Mouse (Mus musculus) heart, adult 18-20 months (tissue): Measurements from ENCODE around the gene Ncoa3. TPM values are rescaled to one million over a fixed set of nuclear protein-coding genes. Genes with fewer than 3 reads are reported as not detected.

Experiments
- DNase-seq, 2 experiments: peaks; one replicate each; pipeline ENCODE4 v3.0.0; 2021 to 2022; ENCODE audit warnings: mixed read lengths in 1 of 2
- total RNA-seq, 2 experiments: library from RNA; stranded (reverse); gene quantifications; 2 replicates each; pipeline ENCODE4 v1.2.3; 2021

Gene Ncoa3
- total RNA-seq, 2 experiments from 2014 or later, result 29.2 to 30.2 TPM

DNA sequence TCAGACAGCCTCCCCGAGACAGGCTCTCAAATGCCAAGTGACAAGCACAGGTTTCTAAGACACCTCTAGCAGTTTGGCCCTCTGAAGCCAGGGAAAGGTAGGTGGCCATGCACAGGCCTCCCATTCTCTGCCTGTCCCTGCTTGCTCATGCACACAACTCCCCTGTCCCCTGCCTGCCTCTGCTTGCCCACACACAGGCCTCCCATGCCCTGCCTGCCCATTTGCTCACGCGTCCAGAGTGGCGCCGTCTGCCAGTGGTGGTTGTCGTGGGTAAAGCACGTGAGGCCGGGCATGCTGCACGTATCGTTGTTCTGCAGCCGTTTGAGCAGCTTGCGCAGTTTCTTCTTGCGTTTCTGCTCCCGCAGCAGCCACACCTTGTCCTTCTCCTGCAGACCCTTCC, 86.8 kb downstream of the Ncoa3 start:
- DNase-seq, result no peak

- peak; percentile 81 to 84 for DNase-seq
Measured at GRCm38 (mm10) chr2:166079961-166080885, 87.8 kb downstream of the Ncoa3 start.

DNA sequence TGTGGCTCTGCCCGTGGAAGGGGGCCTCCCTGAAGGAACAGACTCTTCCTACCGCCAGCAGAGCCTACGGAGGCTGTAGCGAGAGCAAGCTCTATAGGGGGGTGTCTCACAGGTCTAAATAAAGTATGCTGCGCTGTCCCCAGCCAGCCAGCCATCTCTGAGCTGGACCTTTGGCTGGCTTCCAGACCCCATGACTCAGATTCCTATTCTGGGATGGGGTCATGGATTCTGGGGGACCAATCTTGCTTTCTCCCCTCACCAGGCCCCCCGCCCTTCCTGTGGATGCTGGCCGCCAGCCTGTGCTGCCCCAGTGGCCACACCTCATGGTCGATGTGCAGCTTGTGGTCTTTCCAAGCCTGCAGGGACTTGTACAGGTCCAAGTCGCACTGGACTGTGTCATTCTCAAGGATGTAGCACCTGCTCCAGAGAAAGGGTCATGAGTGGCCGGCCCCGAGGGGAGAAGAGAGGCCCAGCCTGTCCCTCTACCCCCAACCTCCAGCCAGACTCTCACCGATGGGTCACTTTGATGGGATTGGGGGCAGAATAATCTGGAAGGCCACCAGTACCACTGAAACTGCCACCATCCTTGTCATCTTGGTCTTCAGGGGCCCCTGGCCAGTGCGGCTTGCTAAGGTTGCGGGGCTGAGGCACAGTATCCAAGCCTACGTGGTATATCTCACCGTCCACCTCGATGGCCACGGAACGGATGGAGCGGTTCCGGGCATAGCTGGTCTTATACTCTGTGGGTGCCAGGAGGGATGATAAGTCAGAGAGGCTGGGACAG, 88.7 kb downstream of the Ncoa3 start:
- peak; percentile 91 to 93 for DNase-seq

DNA sequence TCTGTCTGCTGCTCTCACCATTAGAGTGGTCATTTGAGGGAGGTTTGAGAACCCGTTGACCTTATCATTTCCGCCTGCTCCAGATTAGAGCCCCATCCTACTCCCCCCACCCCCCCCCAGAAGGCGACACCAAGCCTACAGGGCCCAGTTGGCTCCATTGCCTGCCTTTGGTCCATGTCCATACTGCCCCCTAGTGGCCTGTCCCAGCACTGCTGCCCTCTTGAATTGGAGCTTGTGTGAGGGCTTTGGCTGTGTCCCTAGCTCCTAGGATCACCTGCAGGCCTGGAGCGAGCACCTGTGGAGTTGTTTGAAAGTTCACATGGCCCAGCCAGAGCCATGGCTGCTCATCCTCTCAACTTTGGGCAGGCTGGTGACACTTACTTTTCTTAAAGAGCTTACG, 89.8 kb downstream of the Ncoa3 start:
- peak; percentile 71 to 91 for DNase-seq

GRCm38 (mm10) chr2:166082661-166083060, 90.2 kb downstream of the Ncoa3 start:
- DNase-seq, result no peak

- DNase-seq, result no peak
Measured at GRCm38 (mm10) chr2:166083542-166084031, 91.2 kb downstream of the Ncoa3 start.

DNA sequence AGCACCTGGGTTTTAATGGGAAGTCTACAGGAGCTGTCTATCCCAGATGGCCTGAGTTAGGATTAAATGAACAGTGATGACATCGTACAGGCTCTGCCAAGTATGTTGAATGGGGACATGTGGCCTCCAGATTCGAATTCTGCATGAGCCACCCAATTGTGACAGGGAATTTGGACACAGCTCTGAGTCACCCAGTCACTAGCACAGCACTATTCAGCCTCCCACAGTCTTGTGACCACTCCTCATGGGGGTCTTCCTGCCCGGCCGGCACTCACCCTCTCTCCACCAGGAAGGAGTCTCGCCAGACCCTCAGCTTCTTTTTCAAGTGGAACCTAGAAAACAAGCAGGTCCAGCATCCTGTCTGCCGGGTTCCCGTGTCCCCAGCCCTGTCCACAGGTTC, 91.7 kb downstream of the Ncoa3 start:
- DNase-seq, result no peak

DNA sequence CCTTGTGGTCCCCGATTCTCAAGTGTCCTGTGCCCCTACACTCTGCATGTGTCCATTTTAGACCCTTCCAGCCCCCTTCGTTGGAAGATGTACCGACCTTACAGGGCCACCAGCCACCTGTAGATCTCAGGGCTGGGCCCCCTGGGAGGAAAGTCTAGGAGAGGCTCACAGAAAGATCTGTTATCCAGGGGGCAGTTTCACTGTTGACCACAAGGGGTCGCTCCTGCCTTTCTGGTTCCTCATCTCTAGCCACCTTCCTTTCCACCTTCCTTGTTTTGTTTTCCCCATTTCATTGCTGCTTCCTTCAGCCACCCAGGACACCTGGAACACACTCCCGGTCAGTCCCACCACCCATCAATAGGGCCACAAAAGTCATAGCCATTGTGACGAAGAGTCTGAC, 92.5 kb downstream of the Ncoa3 start:
- peak; percentile 56 to 83 for DNase-seq

- DNase-seq, result no peak
Measured at GRCm38 (mm10) chr2:166085780-166086179, 93.3 kb downstream of the Ncoa3 start.

DNA sequence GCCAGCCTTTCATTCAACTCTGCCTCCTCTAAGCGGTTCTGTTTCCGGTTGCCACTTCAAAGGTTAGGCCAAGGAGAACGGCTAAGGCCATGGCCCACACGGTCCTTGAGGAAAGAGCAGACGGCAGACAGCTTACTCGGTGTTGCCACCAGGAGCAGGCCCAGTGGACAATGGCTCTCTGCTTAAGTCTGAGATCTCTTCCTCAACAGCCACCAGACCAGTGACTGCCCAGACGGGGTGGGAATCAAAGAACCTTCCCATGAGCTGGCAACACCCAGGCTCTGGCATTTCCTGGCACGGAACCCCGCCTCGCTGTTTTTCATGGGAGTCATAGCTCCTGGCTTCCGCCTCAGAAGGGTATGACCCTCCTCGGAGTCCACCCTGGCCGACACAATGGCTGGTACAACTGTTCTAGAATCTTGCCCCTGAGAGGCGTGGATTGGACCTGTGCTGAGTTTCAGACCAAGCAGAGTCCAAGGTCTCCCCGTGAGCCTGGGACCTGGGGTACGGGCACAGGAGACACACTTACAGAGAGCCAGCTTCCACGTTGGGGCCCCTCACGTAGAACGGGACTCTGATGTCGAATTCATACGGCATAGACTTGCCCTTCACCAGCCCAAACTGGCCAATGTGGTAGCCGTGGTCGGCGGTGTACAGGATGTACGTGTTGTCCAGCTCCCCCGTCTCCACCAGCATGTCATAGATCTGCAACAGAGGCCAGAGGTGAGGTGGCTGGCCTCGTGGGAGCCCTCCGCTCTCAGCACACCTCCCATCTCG, 94.2 kb downstream of the Ncoa3 start:
- no peak for DNase-seq

GRCm38 (mm10) chr2:166088991-166089390, 96.6 kb downstream of the Ncoa3 start:
- DNase-seq, result no peak

DNA sequence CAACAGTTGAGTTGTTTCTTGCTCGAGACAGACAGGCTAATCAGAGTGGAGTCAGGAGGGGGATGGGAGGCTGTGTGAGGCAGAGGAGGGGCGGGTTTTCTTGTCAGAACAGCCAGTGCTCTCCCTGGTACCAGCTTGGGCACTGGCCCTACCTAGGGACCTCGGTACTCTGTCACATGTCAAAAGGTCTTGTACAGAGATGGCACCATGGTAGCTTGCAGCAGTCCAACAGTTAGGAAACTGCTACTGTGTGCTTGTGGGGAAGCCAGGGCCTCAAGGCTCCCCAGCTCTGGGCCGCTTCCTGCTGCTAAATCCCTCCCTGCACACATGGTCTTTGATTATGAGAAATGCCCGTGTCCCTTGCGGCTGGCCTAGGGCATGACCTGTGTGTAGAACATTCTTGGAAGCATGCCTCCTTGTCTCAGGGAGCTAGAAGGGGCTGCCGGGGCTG, 97.7 kb downstream of the Ncoa3 start:
- DNase-seq, result no peak

DNA sequence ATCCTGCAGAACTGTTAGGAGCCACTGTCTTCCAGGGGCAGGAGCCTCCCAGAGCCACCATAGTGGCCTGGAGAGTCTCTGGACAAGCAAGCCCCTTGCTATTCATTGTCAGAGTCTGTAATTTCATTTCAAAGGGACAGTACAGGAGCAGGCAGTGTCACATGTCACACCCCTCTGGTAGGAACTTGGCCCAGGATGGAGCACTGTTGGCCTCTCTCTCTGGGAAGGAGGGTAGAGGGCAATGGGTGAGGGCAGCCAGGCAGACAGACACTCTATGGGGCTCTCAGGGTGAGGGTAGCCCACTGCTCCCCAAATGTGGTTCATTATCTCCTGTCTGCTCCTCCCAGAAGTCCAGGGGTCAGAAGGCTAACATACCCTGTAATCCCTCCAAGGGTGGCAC, 99.2 kb downstream of the Ncoa3 start:
- no peak for DNase-seq

DNA sequence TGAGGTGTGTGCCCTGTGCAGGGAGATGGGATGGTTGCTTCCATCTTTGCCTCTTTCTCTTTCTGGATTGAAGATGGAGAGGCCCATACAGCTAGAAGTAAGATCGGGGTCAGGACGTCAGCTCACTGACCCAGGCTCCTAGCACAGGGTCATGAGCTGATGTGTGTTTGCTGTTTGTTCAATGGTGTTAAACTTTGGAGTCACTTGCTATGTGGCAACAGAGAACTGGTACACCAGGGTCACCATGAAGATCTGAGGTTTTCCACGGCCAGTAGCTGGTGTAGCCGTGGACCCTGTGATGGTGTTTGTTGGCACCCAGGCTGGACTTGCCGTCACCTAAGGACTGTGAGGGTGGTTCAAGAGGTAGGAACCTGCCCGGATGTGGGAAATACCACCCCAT, 100.0 kb downstream of the Ncoa3 start:
- DNase-seq, result no peak

DNA sequence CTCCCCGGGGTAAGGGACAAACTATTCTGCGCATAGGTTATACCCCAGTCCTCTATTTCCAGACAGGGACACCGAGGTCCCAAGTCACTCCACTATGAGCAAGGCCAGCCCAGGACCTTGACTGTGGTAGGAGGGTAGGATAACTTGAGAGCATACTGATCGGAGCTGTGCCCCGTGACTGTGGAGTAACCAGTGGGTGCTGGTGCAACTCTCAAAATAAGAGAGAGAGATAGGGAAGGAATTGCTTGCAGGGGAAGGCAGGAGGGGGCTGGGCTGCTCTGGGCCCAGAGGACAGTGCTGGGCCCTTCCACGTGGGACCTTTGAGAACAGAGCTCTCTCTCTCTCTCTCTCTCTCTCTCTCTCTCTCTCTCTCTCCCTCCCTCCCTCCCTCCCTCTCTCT, 103.9 kb downstream of the Ncoa3 start:
- no peak for DNase-seq

GRCm38 (mm10) chr2:166096834-166097233, 104.4 kb downstream of the Ncoa3 start:
- no peak for DNase-seq

DNA sequence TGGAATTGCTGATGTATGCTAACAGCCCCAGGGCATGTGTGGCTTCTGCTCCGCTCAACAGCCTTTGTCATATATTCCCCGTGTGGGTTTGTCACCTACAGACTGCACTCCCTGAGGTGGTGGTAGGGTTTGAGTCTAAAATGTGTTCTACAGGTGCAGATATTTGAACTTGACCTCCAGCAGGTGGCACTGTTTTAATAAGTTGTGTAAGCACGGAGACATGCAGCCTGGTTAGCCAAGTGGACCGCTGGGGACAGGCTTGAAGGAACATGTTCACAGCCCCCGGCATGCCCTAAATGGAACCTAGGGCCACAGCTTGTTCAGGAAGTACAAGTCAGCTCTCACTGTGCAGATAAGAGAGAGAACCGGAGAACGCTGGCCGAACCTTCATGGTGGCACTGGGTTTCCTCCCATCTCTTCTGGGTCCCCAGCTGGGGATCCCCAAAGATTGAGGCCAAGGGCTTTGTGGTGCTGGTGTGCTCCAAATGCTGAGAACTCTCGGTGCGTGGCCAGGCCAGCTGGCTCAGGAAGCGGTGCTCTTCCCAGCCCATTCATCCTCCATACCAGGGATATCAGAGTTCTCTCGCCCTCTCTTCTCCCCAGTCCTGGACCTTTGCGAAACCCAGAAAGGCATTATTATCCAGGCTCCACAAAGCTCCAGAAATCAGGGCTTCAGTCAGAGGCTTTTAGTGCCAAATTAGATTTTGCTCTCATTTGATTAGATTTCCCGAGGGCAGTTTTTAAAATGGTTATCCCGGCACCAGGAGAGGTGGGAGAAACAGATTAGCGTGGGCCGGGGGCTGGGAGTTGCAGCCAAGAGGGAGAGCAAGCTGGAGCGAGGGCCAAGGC, 105.2 kb downstream of the Ncoa3 start:
- DNase-seq, result peak; percentile 58 to 70

- no peak for DNase-seq
Measured at GRCm38 (mm10) chr2:166098292-166098933, 106.0 kb downstream of the Ncoa3 start.

DNA sequence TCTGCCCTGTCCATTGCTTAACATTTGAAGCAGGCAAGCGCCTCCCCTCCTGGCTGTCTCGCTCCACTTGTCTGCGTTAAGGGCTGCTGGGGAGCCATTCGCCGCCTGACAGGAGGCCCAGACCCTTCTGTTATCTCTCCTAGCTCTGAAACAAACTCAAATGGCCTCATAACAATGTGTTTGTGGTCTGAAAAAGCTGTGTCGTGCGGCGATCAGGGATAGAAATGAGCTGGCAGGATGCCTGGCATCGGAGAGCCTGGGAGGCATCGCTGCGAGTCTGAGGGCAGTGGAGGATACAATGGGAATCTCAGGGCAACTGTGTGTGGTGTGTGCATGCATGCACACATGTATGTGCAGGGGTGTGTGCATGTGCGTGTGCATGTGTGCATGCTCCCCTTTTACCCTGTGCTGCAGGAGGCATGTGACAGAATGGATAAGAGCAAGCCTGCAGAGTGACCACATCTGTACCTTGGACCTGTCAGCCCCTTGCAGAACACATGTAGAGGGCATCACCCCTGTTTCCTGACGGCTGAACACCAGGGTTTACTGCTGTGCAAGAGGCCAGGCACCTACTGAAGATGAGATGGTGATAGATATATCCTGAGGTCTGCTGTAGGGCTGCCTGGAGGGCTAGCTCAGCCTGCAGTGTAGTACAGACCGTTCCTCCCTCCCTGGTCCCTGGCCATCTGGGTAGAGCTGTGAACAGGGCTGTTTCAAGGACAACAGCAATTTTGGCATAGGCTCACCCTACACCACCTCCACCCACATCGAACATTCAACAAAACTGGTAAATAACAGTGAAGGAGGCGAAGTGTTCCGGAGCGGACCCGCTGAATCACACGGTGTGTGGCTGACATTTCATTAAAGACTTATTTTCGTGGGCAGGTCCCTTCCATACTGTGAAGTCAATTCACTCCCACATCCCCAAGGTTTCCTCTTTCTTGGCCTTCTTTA, 108.2 kb downstream of the Ncoa3 start:
- no peak for DNase-seq
